Mouse (Mus musculus) forebrain, embryonic 14.5 days (tissue): ENCODE data around the gene Msrb1. TPM values are rescaled to one million over a fixed set of nuclear protein-coding genes. Genes with fewer than 3 reads are reported as not detected.
"Not testable (repeated sequence)": the region's sequence is repeated elsewhere in the genome, so short reads cannot be mapped to it uniquely, and the experiment has no call there.

Experiments used
- ATAC-seq: fragments of 200-750 bp; cut with Nextera tagmentation; 2 replicates; pipeline ENCODE4 v1.8.0; 2017; ENCODE audit warnings: mild to moderate bottlenecking, moderate library complexity
- DNase-seq: peaks from one replicate; pipeline ENCODE4 v3.0.0-alpha.2; 2015; ENCODE audit warnings: low spot score
- H3K27ac ChIP-seq: fragments of 300-500 bp; sonication (generic); 2 replicates; pipeline ENCODE4 v1.5.1; 2014; ENCODE audit warnings: low read depth, mild to moderate bottlenecking, control low read depth, low read length, moderate library complexity
- H3K27me3 ChIP-seq: fragments of 300-500 bp; sonication (generic); replicated peaks from 2 replicates; pipeline ENCODE4 v1.6.1; 2014; ENCODE audit warnings: low read length, control low read depth, mixed read lengths; ENCODE audit not compliant: control insufficient read depth, insufficient read depth
- H3K36me3 ChIP-seq: fragments of 300-500 bp; sonication (generic); 2 replicates; pipeline ENCODE4 v1.6.1; 2014; ENCODE audit warnings: low read length, control low read depth; ENCODE audit not compliant: control insufficient read depth, insufficient read depth
- H3K4me1 ChIP-seq: fragments of 300-500 bp; sonication (generic); 2 replicates; pipeline ENCODE4 v1.6.1; 2014; ENCODE audit warnings: antibody characterized with exemption, low read length, control low read depth; ENCODE audit not compliant: control insufficient read depth, insufficient read depth
- H3K4me2 ChIP-seq: fragments of 300-500 bp; sonication (generic); 2 replicates; pipeline ENCODE4 v1.6.1; 2014; ENCODE audit warnings: mild to moderate bottlenecking, control low read depth, low read length
- H3K4me3 ChIP-seq: fragments of 300-500 bp; sonication (generic); 2 replicates; pipeline ENCODE4 v1.5.1; 2014; ENCODE audit warnings: low read depth, low read length, control low read depth
- H3K9ac ChIP-seq: fragments of 300-500 bp; sonication (generic); 2 replicates; pipeline ENCODE4 v1.6.1; 2014; ENCODE audit warnings: mild to moderate bottlenecking, low read length, control low read depth, moderate library complexity
- H3K9me3 ChIP-seq: fragments of 300-500 bp; sonication (generic); replicated peaks from 2 replicates; pipeline ENCODE4 v1.6.1; 2016; ENCODE audit warnings: low read length, control low read depth, mixed read lengths; ENCODE audit not compliant: control insufficient read depth
- WGBS: fragments of 180-500 bp; shearing (Covaris S2); extraction: QIAGEN DNeasy Blood & Tissue Kit; methylation state at CpG from one replicate; pipeline ENCODE4 v1.1.7; 2014; 5-methylcytosine and 5-hydroxymethylcytosine counted together
- polyA plus RNA-seq: library from polyadenylated mRNA; unstranded; fragments of >200 nt; fragmentation: Nextera tagmentation; extraction: Ambion mirVana; gene quantifications from 2 replicates; pipeline ENCODE4 v1.2.1, GENCODE M21; 2014

The Msrb1 gene
- polyA plus RNA-seq, 1 experiment from 2014 or later = 25.3 TPM

DNA sequence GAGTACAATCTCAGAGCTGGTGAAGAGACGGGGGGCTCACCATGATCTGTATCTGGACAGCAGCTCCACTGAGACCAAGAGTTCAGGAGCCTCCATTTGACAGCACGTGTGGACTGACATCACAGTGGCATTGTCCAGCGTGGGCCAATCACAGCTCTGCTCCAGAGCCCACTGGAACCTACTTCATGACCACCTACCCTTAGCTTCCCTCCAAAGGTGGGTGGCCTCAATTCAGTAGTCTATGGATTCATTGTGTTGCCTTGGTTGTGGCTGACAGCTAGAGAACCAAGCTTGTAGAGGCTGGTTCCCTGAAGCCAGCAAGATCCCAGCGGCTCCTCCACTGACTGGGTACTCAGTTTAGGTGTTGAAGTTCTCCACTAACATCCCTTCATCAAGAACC lies 18.5 kb upstream of the Msrb1 start, which contains the start of the genes Rnf151 and Rps2:
TSS of gene Rnf151 (minus strand) at position 121 of the 400 bp plus-strand sequence.
TSS of gene Rps2 (plus strand) at position 174 of the 400 bp plus-strand sequence.
- peak within 1 kb of the TSS; percentile 57 for H3K4me2 ChIP-seq
- no peak for ATAC-seq

DNA sequence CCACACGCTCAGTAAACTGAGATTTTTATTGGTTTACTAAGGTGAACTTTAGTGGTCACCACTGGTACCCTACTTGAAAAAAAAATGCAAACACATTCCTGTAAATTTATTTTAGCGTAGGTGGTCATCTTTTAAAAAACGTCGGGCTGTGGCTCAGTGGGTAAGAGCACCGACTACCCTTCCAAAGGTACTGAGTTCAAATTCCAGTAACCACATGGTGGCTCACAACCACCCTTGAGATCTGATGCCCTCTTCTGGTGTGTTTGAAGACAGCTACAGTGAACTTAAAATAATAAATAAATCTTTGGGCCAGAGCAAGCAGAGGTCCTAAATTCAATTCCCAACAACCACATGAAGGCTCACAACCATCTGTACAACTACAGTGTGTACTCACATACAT lies 17.5 kb upstream of the Msrb1 start:
- H3K9me3 ChIP-seq, ATAC-seq, H3K27me3 ChIP-seq, H3K27ac ChIP-seq, DNase-seq: not testable (repeated sequence)
- Histone ChIP-seq H3K36me3 (peaks cover 39% of the 10 kb centered on the region), H3K4me2 (peak overlapping the region; percentile 57), H3K9ac (peak overlapping the region; percentile 93; the same call in 1 of the 2 replicates), H3K4me1 (peaks cover 16% of the 10 kb centered on the region), H3K4me3 (peak overlapping the region; percentile 64)
- 67% methylated on average over 5 of the region's 5 CpGs for WGBS

More for the DNA sequence above, 18.5 kb upstream of the Msrb1 start, which contains the start of the genes Rnf151 and Rps2:
- H3K9me3 ChIP-seq = no peaks in the 10 kb centered on the region
- no peak for DNase-seq
- H3K36me3 ChIP-seq = peaks cover 39% of the 10 kb centered on the region
- no peak within 1 kb of the TSS for H3K27ac ChIP-seq
- peak within 1 kb of the TSS; percentile 64 for H3K4me3 ChIP-seq
- no peak within 1 kb of the TSS for H3K9ac ChIP-seq
- peaks cover 8% of the 10 kb centered on the region for H3K4me1 ChIP-seq
- 86% methylated on average over 4 of the region's 4 CpGs for WGBS
- H3K27me3 ChIP-seq = no peaks in the 10 kb centered on the region

DNA sequence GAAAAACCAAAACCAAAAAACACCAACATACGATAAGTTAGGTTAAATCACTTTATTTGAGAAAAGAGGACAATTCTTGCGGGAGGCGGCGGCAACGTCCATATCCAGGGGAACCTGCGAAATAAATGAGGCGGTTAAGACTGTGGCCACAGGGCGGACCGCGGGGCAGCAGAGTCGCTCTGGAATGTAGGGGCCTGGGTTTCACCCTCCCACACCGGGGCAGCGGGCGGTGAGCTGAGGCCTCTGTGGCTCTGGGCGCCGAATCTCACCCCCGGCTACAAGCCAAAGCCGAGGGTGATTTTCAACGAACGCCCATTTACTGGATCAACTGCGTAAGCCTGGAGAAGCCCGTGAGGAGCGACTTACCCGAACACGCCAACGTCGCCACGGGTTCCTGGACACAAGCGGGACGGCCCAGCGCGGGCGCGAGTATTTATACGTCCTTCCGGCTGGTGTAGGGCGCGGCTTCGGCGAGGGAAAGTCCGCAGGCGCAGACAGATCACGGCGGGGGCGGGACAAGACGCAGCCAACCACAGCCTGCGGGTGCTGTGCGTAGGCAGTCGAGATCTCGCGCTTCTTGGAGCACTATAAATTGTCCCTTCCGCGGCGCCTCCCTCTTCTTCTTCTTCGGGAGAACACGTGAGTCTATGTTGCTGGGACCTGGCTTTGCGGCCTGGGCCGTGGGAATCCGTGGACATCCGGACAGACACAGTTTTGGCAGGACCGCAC lies 16.8 kb upstream of the Msrb1 start:
- WGBS = under 1% methylated on average over 61 of the region's 61 CpGs
- H3K9ac ChIP-seq = peak overlapping the region; percentile 93
- DNase-seq = peak; percentile 99
- peak overlapping the region; percentile 64 for H3K4me3 ChIP-seq
- H3K9me3 ChIP-seq = no peaks in the 10 kb centered on the region
- H3K36me3 ChIP-seq = peaks cover 39% of the 10 kb centered on the region
- peaks cover 18% of the 10 kb centered on the region for H3K4me1 ChIP-seq
- peak overlapping the region; percentile 77 for H3K27ac ChIP-seq
- peak overlapping the region; percentile 79 for H3K4me2 ChIP-seq
- no peaks in the 10 kb centered on the region for H3K27me3 ChIP-seq
- peak; percentile 99 for ATAC-seq

DNA sequence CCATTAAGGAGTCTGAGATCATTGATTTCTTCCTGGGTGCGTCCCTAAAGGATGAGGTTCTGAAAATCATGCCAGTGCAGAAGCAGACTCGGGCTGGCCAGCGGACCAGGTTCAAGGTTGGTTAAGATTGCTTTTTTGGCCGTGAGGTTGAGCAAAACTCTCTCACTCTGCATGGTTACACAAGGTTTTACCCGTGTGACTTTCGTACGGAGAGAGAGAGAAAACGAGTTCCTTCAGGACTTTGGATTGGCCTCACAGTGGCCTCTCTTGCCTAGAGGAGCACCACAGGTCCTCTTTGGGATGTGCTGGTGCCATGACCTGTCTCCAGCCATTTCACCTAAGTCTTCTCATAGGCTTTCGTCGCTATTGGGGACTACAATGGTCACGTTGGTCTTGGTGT lies 15.8 kb upstream of the Msrb1 start:
- not testable (repeated sequence) for H3K27me3 ChIP-seq, H3K9me3 ChIP-seq, H3K27ac ChIP-seq, DNase-seq, ATAC-seq
- H3K9ac ChIP-seq = peak overlapping the region; percentile 83
- peak overlapping the region; percentile 79 for H3K4me2 ChIP-seq
- under 1% methylated on average over 11 of the region's 11 CpGs for WGBS
- H3K4me1 ChIP-seq = peaks cover 20% of the 10 kb centered on the region
- H3K4me3 ChIP-seq = peak overlapping the region; percentile 64
- H3K36me3 ChIP-seq = peaks cover 36% of the 10 kb centered on the region

DNA sequence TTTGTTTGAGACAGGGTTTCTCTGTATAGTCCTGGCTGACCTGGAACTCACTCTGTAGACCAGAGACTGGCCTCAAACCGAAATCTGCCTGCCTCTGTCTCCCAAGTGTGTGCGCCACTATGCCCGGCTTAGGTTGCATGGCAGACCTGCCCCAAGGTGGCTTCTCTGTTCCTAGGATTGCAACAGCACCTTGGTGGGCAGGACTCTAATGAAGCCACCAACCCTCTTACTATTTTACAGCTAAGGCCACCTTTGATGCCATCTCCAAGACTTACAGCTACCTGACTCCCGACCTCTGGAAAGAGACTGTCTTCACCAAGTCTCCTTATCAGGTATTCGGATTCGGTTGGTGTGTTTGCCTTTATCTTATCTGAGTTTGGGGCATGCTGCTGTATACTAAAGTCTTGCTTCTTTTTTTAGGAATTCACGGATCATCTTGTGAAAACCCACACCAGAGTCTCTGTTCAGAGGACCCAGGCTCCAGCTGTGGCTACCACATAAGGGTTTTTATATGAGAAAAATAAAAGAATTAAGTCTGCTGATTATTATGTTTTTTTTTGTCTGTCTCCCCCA lies 15.0 kb upstream of the Msrb1 start:
- H3K27me3 ChIP-seq, DNase-seq, H3K9me3 ChIP-seq, H3K27ac ChIP-seq, ATAC-seq: not testable (repeated sequence)
- WGBS = 66% methylated on average over 7 of the region's 7 CpGs
- Histone ChIP-seq H3K4me2 (peak overlapping the region; percentile 79), H3K36me3 (peaks cover 31% of the 10 kb centered on the region), H3K9ac (peak overlapping the region; percentile 25; the same call in 1 of the 2 replicates), H3K4me1 (peaks cover 20% of the 10 kb centered on the region), H3K4me3 (peak overlapping the region; percentile 64)

DNA sequence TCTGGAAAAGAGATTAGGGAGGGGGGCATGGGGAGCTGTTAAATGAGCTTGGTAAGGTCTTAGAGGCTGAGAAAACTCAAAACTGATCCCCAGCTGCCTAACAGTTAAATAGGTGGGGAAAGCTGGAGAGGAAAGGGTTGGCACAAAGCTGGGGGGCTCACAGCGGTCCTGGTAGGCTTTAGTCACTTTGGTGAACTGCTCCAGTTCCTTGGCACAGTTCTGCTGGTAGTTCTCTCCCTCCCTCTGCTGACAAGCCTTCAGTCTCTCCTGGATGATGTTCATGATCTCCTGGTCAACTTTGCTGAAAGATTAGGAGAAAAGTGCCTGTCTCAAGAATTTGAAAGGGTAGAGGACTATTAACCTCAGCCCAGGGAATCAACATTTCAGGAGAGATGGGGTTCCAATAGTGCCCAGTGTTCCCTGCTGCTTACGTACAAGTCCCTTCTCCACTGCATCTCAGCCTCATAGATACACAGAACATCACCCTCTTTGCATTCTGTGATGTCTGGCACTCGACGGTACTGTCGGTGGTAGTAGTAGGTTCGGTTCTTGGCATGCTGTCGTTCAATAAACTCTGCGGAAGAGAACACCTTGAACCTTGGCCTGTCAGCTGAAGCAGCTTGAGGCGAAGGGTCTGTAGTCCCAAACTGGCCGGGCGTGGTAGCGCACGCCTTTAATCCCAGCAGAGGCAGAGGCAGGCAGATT lies 14.1 kb upstream of the Msrb1 start:
- peak overlapping the region; percentile 94; the same call in 1 of the 2 replicates for H3K4me2 ChIP-seq
- peaks cover 30% of the 10 kb centered on the region for H3K36me3 ChIP-seq
- no peaks in the 10 kb centered on the region for H3K27me3 ChIP-seq
- H3K4me3 ChIP-seq = no peak overlapping the region
- peak overlapping the region; percentile 40; the same call in 1 of the 2 replicates for H3K9ac ChIP-seq
- ATAC-seq (no peak), DNase-seq (no peak)
- no peaks in the 10 kb centered on the region for H3K9me3 ChIP-seq
- WGBS = 34% methylated on average over 13 of the region's 13 CpGs
- H3K27ac ChIP-seq = no peak overlapping the region
- H3K4me1 ChIP-seq = peaks cover 20% of the 10 kb centered on the region

DNA sequence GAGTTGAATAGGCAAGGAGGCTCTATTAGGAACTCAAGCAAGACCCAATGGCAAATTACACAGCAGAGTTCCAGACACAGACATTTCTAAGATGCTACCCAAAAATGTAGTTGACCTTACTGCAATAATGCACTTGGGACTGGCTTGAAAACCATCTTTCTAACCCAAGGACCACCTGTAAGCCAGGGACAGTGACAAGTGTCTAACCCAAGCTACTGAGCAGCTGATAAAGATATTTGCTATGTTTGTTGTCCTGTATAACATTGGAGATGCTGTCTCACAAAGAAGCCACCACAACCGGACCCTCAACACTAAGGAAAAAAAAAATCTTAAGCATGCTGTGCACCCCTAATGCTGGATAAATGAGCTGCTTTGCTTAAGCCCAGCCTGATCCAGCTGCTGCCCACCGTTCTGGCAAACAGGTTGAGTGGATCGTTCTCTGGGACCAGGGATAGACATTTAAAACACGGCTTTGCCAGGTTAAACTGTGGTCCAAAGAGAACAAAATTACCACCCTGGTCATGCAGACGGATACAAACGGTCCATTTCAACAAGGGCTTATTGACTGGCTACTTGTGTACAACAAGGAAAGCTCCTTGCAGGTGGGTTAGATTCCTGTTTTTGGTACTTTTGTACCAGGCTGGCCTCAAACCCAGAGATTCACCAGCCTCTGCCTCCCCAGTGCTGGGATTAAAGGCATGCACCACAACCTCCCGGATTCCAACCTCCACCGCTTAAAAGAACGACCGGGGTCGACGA lies 13.1 kb upstream of the Msrb1 start:
- Histone ChIP-seq H3K4me1 (peaks cover 20% of the 10 kb centered on the region), H3K4me3 (peak overlapping the region; percentile 74), H3K4me2 (peak overlapping the region; percentile 94), H3K27ac (peak overlapping the region; percentile 75; the same call in 1 of the 2 replicates), H3K9ac (peak overlapping the region; percentile 91), H3K27me3 (no peaks in the 10 kb centered on the region), H3K9me3 (no peaks in the 10 kb centered on the region), H3K36me3 (peaks cover 22% of the 10 kb centered on the region)
- whole genome bisulfite sequencing = 3% methylated on average over 12 of the region's 12 CpGs
- ATAC-seq (no peak), DNase-seq (no peak)

DNA sequence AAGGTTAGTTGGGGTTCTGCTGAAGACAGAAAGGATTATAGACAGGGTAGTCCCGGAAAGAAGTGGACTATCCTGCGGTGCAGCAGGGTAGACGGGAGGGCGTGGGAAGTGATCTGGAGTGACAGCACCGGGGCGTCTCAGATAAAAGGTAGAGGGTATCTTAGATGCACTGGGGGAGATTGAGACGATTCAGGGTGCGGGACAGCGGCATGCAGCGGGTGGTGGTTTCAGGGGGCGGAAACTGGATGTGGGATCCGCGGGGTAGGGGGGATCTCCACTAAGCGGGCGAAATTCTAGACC lies 12.6 kb upstream of the Msrb1 start:
- Histone ChIP-seq H3K36me3 (peaks cover 19% of the 10 kb centered on the region), H3K4me2 (peak overlapping the region; percentile 94), H3K9me3 (no peaks in the 10 kb centered on the region), H3K27me3 (no peaks in the 10 kb centered on the region), H3K27ac (peak overlapping the region; percentile 75), H3K4me1 (peaks cover 18% of the 10 kb centered on the region), H3K4me3 (peak overlapping the region; percentile 74), H3K9ac (peak overlapping the region; percentile 91)
- ATAC-seq (peak; percentile 3; the same call in 1 of the 2 replicates), DNase-seq (no peak)
- 2% methylated on average over 15 of the region's 15 CpGs for WGBS
